Mouse (Mus musculus) small intestine, adult 2 months (tissue): ENCODE data around the gene Hormad2.

Experiments used
- CTCF ChIP-seq: fragments of 200-500 bp; IDR thresholded peaks from 2 replicates; pipeline ENCODE4 v1.5.1; 2012; ENCODE audit warnings: low read depth, mild to moderate bottlenecking, control low read depth, inconsistent platforms, low read length, moderate library complexity, mixed read lengths; ENCODE audit not compliant: insufficient replicate concordance, insufficient read length; ENCODE audit errors: extremely low read depth
- POLR2A ChIP-seq: fragments of 200-500 bp; IDR thresholded peaks from 2 replicates; pipeline ENCODE4 v1.6.1; 2012; ENCODE audit warnings: low read depth, mild to moderate bottlenecking, control low read depth, inconsistent platforms, low read length, moderate library complexity

DNA sequence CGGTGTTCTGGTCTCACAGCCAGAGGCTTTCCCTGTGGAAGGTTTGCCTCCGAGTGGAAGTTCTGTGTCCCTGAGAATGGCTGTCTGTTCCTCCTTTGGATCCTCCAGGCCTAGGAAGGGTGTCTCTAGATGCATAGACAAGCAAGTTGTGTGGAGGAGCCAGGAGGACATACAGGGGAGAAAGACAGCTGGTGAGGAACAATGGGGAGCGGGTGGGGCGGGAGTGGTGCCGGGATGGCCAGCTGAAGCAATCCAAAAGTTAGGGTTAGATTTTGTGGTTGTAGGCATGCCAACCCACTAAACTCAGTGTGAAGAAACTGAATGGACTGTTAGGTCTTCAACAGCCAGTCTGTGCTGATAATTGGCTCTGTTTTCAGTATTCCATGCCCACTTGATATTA lies 30.8 kb upstream of the Hormad2 start:
- TF ChIP-seq CTCF (no peak), POLR2A (no peak)
